Mouse (Mus musculus) CH12.LX (cell line): ENCODE data around the gene Cacna1c. TPM values are rescaled to one million over a fixed set of nuclear protein-coding genes. Genes with fewer than 3 reads are reported as not detected.

Experiments used
- DNase-seq: peaks from one replicate; pipeline ENCODE4 v3.0.0-alpha.2; 2013; ENCODE audit errors: extremely low read depth
- H3K27ac ChIP-seq: 2 replicates; pipeline ENCODE4 v1.5.1; 2012; ENCODE audit warnings: low read depth, mild to moderate bottlenecking, control low read depth, moderate library complexity; ENCODE audit not compliant: insufficient read depth
- H3K27me3 ChIP-seq: replicated peaks from 2 replicates; pipeline ENCODE3; 2012; ENCODE audit warnings: inconsistent platforms
- H3K36me3 ChIP-seq, 2 experiments: replicated peaks in 1 of 2; 2 replicates each; pipeline versions ENCODE3 to v1.6.1; 2012; ENCODE audit warnings: inconsistent platforms in 1 of 2, low read length in 1 of 2, mild to moderate bottlenecking in 1 of 2, mixed read lengths in 1 of 2, moderate library complexity in 1 of 2; ENCODE audit not compliant: control insufficient read depth in 1 of 2, insufficient read depth in 1 of 2
- H3K4me1 ChIP-seq, 2 experiments: 2 replicates each; pipeline ENCODE4 v1.6.1; 2012; ENCODE audit warnings: inconsistent platforms in 1 of 2, moderate library complexity in 1 of 2; ENCODE audit not compliant: insufficient read depth in 2 of 2, control insufficient read depth in 1 of 2
- H3K4me2 ChIP-seq: 2 replicates; pipeline ENCODE4 v1.6.1; 2012; ENCODE audit warnings: low read depth, mild to moderate bottlenecking, control low read depth; ENCODE audit not compliant: poor library complexity, insufficient read depth, severe bottlenecking
- H3K4me3 ChIP-seq, 3 experiments: fragments of 150-350 bp in 1 of 3; sonication (generic) in 1 of 3; replicated peaks in 1 of 3; 2 replicates each; pipeline versions ENCODE3 to v1.5.1; 2011 to 2012; ENCODE audit warnings: low read depth in 2 of 3, low read length in 2 of 3, mild to moderate bottlenecking in 2 of 3, moderate library complexity in 2 of 3, control low read depth in 1 of 3, improper control_type of control experiment in 1 of 3, inconsistent platforms in 1 of 3, mixed read lengths in 1 of 3; ENCODE audit not compliant: poor library complexity in 1 of 3
- H3K79me2 ChIP-seq: replicated peaks from 2 replicates; pipeline ENCODE4 v1.6.1; 2012; ENCODE audit warnings: mild to moderate bottlenecking, moderate library complexity; ENCODE audit not compliant: control insufficient read depth, poor library complexity, insufficient read depth, severe bottlenecking; ENCODE audit errors: extremely low read depth
- H3K9ac ChIP-seq: 2 replicates; pipeline ENCODE4 v1.6.1; 2012; ENCODE audit warnings: low read depth, mild to moderate bottlenecking, control low read depth, moderate library complexity; ENCODE audit not compliant: insufficient read depth
- H3K9me3 ChIP-seq: replicated peaks from 2 replicates; pipeline ENCODE3; 2012; ENCODE audit warnings: low read length, inconsistent platforms, mixed read lengths
- CHD2 ChIP-seq: IDR thresholded peaks from 2 replicates; pipeline ENCODE4 v1.6.1; 2011; ENCODE audit warnings: low read length, improper control_type of control experiment
- CTCF ChIP-seq, 2 experiments: IDR thresholded peaks in 1 of 2; conservative IDR thresholded peaks in 1 of 2; 2 replicates each; pipeline ENCODE4 v1.5.1; 2011 to 2012; ENCODE audit warnings: low read depth in 2 of 2, low read length in 2 of 2, improper control_type of control experiment in 1 of 2, inconsistent platforms in 1 of 2, mild to moderate bottlenecking in 1 of 2, moderate library complexity in 1 of 2
- ETS1 ChIP-seq: conservative IDR thresholded peaks from 2 replicates; pipeline ENCODE4 v1.6.1; 2012; ENCODE audit warnings: low read depth, mild to moderate bottlenecking, inconsistent platforms, low read length, improper control_type of control experiment, moderate library complexity
- HCFC1 ChIP-seq: IDR thresholded peaks from 2 replicates; pipeline ENCODE4 v1.6.1; 2012; ENCODE audit warnings: low read depth, mild to moderate bottlenecking, inconsistent platforms, low read length, improper control_type of control experiment
- KAT2A ChIP-seq: IDR thresholded peaks from 2 replicates; pipeline ENCODE4 v1.6.1; 2012; ENCODE audit warnings: low read length, improper control_type of control experiment, inconsistent platforms; ENCODE audit not compliant: insufficient replicate concordance
- MAX ChIP-seq: IDR thresholded peaks from 2 replicates; pipeline ENCODE4 v1.6.1; 2011; ENCODE audit warnings: low read length, improper control_type of control experiment
- MAZ ChIP-seq: IDR thresholded peaks from 2 replicates; pipeline ENCODE4 v1.6.1; 2012; ENCODE audit warnings: low read depth, mild to moderate bottlenecking, inconsistent platforms, low read length, improper control_type of control experiment, moderate library complexity
- NELFE ChIP-seq: IDR thresholded peaks from 2 replicates; pipeline ENCODE4 v1.6.1; 2011; ENCODE audit warnings: low read depth, low read length, improper control_type of control experiment
- RAD21 ChIP-seq: IDR thresholded peaks from 2 replicates; pipeline ENCODE4 v1.6.1; 2011; ENCODE audit warnings: low read depth, mild to moderate bottlenecking, low read length, improper control_type of control experiment, moderate library complexity
- TBP ChIP-seq: conservative IDR thresholded peaks from 2 replicates; pipeline ENCODE4 v1.6.1; 2011; ENCODE audit warnings: low read depth, low read length, improper control_type of control experiment
- USF1 ChIP-seq: IDR thresholded peaks from 2 replicates; pipeline ENCODE4 v1.6.1; 2014; ENCODE audit warnings: low read depth, mild to moderate bottlenecking, inconsistent platforms, low read length, improper control_type of control experiment
- ZC3H11A ChIP-seq: IDR thresholded peaks from 2 replicates; pipeline ENCODE4 v1.6.1; 2012; ENCODE audit warnings: low read depth, mild to moderate bottlenecking, inconsistent platforms, low read length, improper control_type of control experiment
- dilution Hi-C: fragments of 300-500 bp; cut with MboI; formaldehyde crosslinking; loops from 2 replicates; pipeline ENCODE4 v1.14.3; 2020; ENCODE audit warnings: low sequenced_read_pairs; ENCODE audit not compliant: extremely low pct_unique_long_range_greater_than_20kb, extremely low pct_ligation_motif_present
- in situ Hi-C: fragments of 300-500 bp; cut with MboI; formaldehyde crosslinking; loops from 3 replicates; pipeline ENCODE4 v1.14.3; 2019; ENCODE audit warnings: low sequenced_read_pairs, low pct_ligation_motif_present, low pct_unique_long_range_greater_than_20kb, mixed read lengths
- polyA plus RNA-seq: library from polyadenylated mRNA; unstranded; fragments of >175 nt; gene quantifications from 2 replicates; pipeline ENCODE4 v1.2.1, GENCODE M21; 2012; ENCODE audit warnings: low read depth; ENCODE audit not compliant: insufficient read length
- total RNA-seq, 2 experiments: library from RNA; depleted of rRNA; stranded (reverse); fragments of 300-350 nt in 1 of 2; fragments of >200 nt in 1 of 2; gene quantifications; 2 replicates each; pipeline ENCODE4 v1.2.3; 2012 to 2014

Cacna1c gene
- total and polyA plus RNA-seq, 3 experiments, result 0.04 TPM; not detected in 2

DNA sequence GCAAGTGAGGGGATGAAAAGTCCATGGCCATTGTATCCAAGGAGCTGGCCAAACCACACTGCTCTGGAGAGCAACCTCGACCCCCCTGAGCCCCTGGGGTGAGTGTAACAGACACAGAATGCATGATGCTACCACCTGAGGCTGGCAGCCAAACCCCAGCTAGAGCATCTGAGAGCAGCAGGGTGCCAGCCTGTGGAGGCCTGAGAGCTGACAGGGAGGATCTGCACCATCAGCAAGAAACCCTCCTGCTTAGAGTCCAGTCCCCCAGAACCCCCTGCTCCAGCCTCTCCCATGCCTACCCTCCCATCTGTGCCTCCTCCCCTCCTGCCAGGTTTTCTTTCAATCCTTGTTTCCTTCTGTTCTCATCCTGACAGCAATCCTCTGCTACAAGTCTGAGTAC, 385.4 kb downstream of the Cacna1c start:
- dilution Hi-C loops (no loop called here), in situ Hi-C loops (no loop called here)
- H3K79me2 ChIP-seq, result no peaks in the 10 kb centered on the region
- H3K4me3 ChIP-seq, result no peak overlapping the region
- no peak for TF ChIP-seq RAD21
- no peak for TF ChIP-seq HCFC1
- no peak for TF ChIP-seq CHD2
- H3K27me3 ChIP-seq, result peaks cover 79% of the 10 kb centered on the region
- H3K4me1 ChIP-seq, result no peaks in the 10 kb centered on the region
- H3K9ac ChIP-seq, result no peak overlapping the region
- no peaks in the 10 kb centered on the region for H3K9me3 ChIP-seq
- no peaks in the 10 kb centered on the region for H3K36me3 ChIP-seq
- no peak overlapping the region for H3K4me2 ChIP-seq
- no peak for DNase-seq
- no peak overlapping the region for H3K27ac ChIP-seq

DNA sequence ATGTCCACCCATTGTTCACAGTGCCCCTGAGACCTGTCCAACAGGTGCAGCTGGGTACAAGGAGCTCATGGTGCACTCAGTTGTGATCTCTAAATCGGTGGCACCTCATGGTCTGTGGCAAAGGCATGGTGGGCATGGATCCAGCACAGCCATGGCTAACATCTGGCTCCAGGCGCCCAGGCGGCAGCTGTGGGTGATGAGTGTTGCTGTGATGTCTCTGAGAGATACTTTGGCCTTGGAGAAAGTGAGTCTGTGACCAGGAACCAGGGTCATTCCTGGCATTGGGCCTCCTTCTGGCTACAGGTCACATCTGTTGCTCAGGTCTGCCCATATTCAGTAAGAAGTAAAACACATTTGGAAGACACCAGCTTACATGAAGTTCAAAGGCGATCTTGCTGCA, 391.1 kb downstream of the Cacna1c start:
- Histone ChIP-seq H3K4me2 (no peak overlapping the region), H3K27me3 (peaks cover 93% of the 10 kb centered on the region), H3K4me1 (no peaks in the 10 kb centered on the region), H3K4me3 (no peak overlapping the region), H3K27ac (no peak overlapping the region), H3K9ac (no peak overlapping the region), H3K79me2 (no peaks in the 10 kb centered on the region), H3K36me3 (no peaks in the 10 kb centered on the region), H3K9me3 (no peaks in the 10 kb centered on the region)
- dilution Hi-C loops (no loop called here), in situ Hi-C loops (no loop called here)
- TF ChIP-seq ZC3H11A (no peak), MAZ (no peak), NELFE (no peak)
- no peak for DNase-seq

DNA sequence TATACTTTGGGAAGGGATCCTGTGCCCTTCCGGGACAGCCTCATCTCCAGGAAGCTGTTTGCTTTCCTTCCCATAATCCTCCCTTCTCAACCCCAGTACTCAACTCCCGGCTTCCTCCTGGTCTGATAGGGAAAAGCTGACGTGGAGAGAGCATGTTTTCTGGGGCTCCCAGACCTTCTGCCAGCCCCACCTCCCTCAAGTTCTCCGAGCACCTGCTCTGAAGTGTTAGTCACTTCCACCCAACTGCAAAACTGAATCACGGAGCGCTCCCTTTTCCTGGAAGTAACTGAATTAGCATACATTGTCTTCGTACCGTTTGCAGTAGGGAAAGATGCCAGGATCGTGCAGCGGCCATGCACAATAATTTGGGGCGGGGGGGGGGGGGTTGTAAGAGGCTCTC, 393.9 kb downstream of the Cacna1c start:
- H3K9me3 ChIP-seq, result no peaks in the 10 kb centered on the region
- DNase-seq, result no peak
- no peak overlapping the region for H3K27ac ChIP-seq
- H3K4me2 ChIP-seq, result no peak overlapping the region
- in situ Hi-C loops (no loop called here), dilution Hi-C loops (no loop called here)
- H3K27me3 ChIP-seq, result peaks cover 96% of the 10 kb centered on the region
- no peak overlapping the region for H3K4me3 ChIP-seq
- H3K36me3 ChIP-seq, result no peaks in the 10 kb centered on the region
- TF ChIP-seq ETS1, result no peak
- TF ChIP-seq CTCF (conservative IDR thresholded peaks at IDR 0.05 in 1 of 2, IDR thresholded peaks at IDR 0.05 in 1 of 2; ENCODE audit: low read depth in 2 of 2, low read length in 2 of 2), result no peak
- no peak for TF ChIP-seq TBP
- no peak for TF ChIP-seq USF1
- no peak for TF ChIP-seq KAT2A
- TF ChIP-seq CHD2, result no peak
- TF ChIP-seq MAX, result no peak
- no peak for TF ChIP-seq HCFC1
- no peak overlapping the region for H3K9ac ChIP-seq
- H3K4me1 ChIP-seq, result no peaks in the 10 kb centered on the region
- H3K79me2 ChIP-seq, result no peaks in the 10 kb centered on the region
